Mouse (Mus musculus): Measurements from ENCODE around the gene Adcy10. TPM values are rescaled to one million over a fixed set of nuclear protein-coding genes. Genes with fewer than 3 reads are reported as not detected.
A peak's percentile ranks its signal among the peaks of the same experiment; 100 is the strongest.

Adcy10 gene
- total and polyA plus RNA-seq, 2 experiments from 2014 or later = 0.64 TPM; not detected in 1

- Histone ChIP-seq H3K27me3 (ENCODE audit: insufficient read depth, low read length) (no peaks in the 10 kb centered on the region), H3K4me2 (ENCODE audit: low read depth, low read length, poor library complexity, severe bottlenecking) (no peak overlapping the region), H3K9ac (replicated peaks; ENCODE audit: low read length, poor library complexity, severe bottlenecking) (0 out of 2 replicates have a peak overlapping the region, but pooled peaks have one; percentile 8), H3K9me3 (ENCODE audit: low read length) (no peaks in the 10 kb centered on the region), H3K27ac (ENCODE audit: low read depth, low read length) (peak overlapping the region; percentile 65), H3K36me3 (ENCODE audit: insufficient read depth, low read length) (peaks cover 4% of the 10 kb centered on the region), H3K4me1 (ENCODE audit: insufficient read depth, low read length) (peaks cover 10% of the 10 kb centered on the region), H3K4me3 (ENCODE audit: low read depth, low read length) (no peak overlapping the region)
- DNase-seq (ENCODE audit: low spot score) (peak; percentile 35), ATAC-seq (ENCODE audit: low FRiP score) (peak; percentile 52; the same call in 1 of the 2 replicates)
- no peak for TF ChIP-seq CTCF (IDR thresholded peaks at IDR 0.05)
- WGBS = 14% methylated on average over 9 of the region's 9 CpGs
These were observed 125.5 kb downstream of the Adcy10 start for GRCm38 (mm10) chr1:165610321-165610999.

- Histone ChIP-seq H3K27me3 (ENCODE audit: insufficient read depth, low read length) (no peaks in the 10 kb centered on the region), H3K4me2 (ENCODE audit: low read depth, low read length, poor library complexity, severe bottlenecking) (no peak overlapping the region), H3K4me1 (ENCODE audit: insufficient read depth, low read length) (peaks cover 10% of the 10 kb centered on the region), H3K4me3 (ENCODE audit: low read depth, low read length) (no peak overlapping the region), H3K9ac (replicated peaks; ENCODE audit: low read length, poor library complexity, severe bottlenecking) (no peak overlapping the region), H3K36me3 (ENCODE audit: insufficient read depth, low read length) (no peaks in the 10 kb centered on the region; the same call in none of the 2 replicates), H3K27ac (ENCODE audit: low read depth, low read length) (no peak overlapping the region), H3K9me3 (ENCODE audit: low read length) (no peaks in the 10 kb centered on the region)
- TF ChIP-seq CTCF (IDR thresholded peaks at IDR 0.05) = no peak
- DNase-seq (ENCODE audit: low spot score) (no peak), ATAC-seq (ENCODE audit: low FRiP score) (no peak)
- WGBS = 66% methylated on average over 5 of the region's 5 CpGs
These were observed 127.7 kb downstream of the Adcy10 start for GRCm38 (mm10) chr1:165612714-165613113.

- no peak overlapping the region for H3K27ac ChIP-seq (ENCODE audit: low read depth, low read length)
- H3K4me3 ChIP-seq (ENCODE audit: low read depth, low read length) = no peak overlapping the region
- 89% methylated on average over 4 of the region's 4 CpGs for WGBS
- H3K4me2 ChIP-seq (ENCODE audit: low read depth, low read length, poor library complexity, severe bottlenecking) = no peak overlapping the region
- no peak overlapping the region for H3K9ac ChIP-seq (replicated peaks; ENCODE audit: low read length, poor library complexity, severe bottlenecking)
- no peak for ATAC-seq (ENCODE audit: low FRiP score)
- TF ChIP-seq CTCF (IDR thresholded peaks at IDR 0.05) = no peak
- DNase-seq (ENCODE audit: low spot score) = no peak
- H3K4me1 ChIP-seq (ENCODE audit: insufficient read depth, low read length) = peaks cover 10% of the 10 kb centered on the region
- no peaks in the 10 kb centered on the region for H3K9me3 ChIP-seq (ENCODE audit: low read length)
- no peaks in the 10 kb centered on the region for H3K27me3 ChIP-seq (ENCODE audit: insufficient read depth, low read length)
- no peaks in the 10 kb centered on the region; the same call in 1 of the 2 replicates for H3K36me3 ChIP-seq (ENCODE audit: insufficient read depth, low read length)
These were observed 128.9 kb downstream of the Adcy10 start for GRCm38 (mm10) chr1:165613926-165614325.

GRCm38 (mm10) chr1:165614793-165615192 is 129.8 kb downstream of the Adcy10 start:
- no peak overlapping the region for H3K9ac ChIP-seq (replicated peaks; ENCODE audit: low read length, poor library complexity, severe bottlenecking)
- no peak for TF ChIP-seq CTCF (IDR thresholded peaks at IDR 0.05)
- WGBS = 96% methylated on average over 3 of the region's 3 CpGs

GRCm38 (mm10) chr1:165616652-165617051 is 131.7 kb downstream of the Adcy10 start:
- no peak for DNase-seq (ENCODE audit: low spot score)
- WGBS = 46% methylated on average over 7 of the region's 7 CpGs
- ATAC-seq (ENCODE audit: low FRiP score) = no peak
- TF ChIP-seq CTCF (IDR thresholded peaks at IDR 0.05) = no peak
- no peak overlapping the region for H3K4me2 ChIP-seq (ENCODE audit: low read depth, low read length, poor library complexity, severe bottlenecking)
- H3K36me3 ChIP-seq (ENCODE audit: insufficient read depth, low read length) = no peaks in the 10 kb centered on the region; the same call in 1 of the 2 replicates
- H3K9me3 ChIP-seq (ENCODE audit: low read length) = no peaks in the 10 kb centered on the region
- peak overlapping the region; percentile 47 for H3K27ac ChIP-seq (ENCODE audit: low read depth, low read length)
- H3K27me3 ChIP-seq (ENCODE audit: insufficient read depth, low read length) = no peaks in the 10 kb centered on the region
- no peak overlapping the region for H3K4me3 ChIP-seq (ENCODE audit: low read depth, low read length)
- no peaks in the 10 kb centered on the region; the same call in none of the 2 replicates for H3K4me1 ChIP-seq (ENCODE audit: insufficient read depth, low read length)
- H3K9ac ChIP-seq (replicated peaks; ENCODE audit: low read length, poor library complexity, severe bottlenecking) = no peak overlapping the region

More at GRCm38 (mm10) chr1:165614793-165615192, 129.8 kb downstream of the Adcy10 start:
- no peak overlapping the region for H3K4me2 ChIP-seq (ENCODE audit: low read depth, low read length, poor library complexity, severe bottlenecking)
- no peak overlapping the region for H3K4me3 ChIP-seq (ENCODE audit: low read depth, low read length)
- no peaks in the 10 kb centered on the region; the same call in 1 of the 2 replicates for H3K36me3 ChIP-seq (ENCODE audit: insufficient read depth, low read length)
- H3K4me1 ChIP-seq (ENCODE audit: insufficient read depth, low read length) = peaks cover 10% of the 10 kb centered on the region
- ATAC-seq (ENCODE audit: low FRiP score) = no peak
- no peak for DNase-seq (ENCODE audit: low spot score)
- no peak overlapping the region for H3K27ac ChIP-seq (ENCODE audit: low read depth, low read length)
- no peaks in the 10 kb centered on the region for H3K9me3 ChIP-seq (ENCODE audit: low read length)
- no peaks in the 10 kb centered on the region for H3K27me3 ChIP-seq (ENCODE audit: insufficient read depth, low read length)

GRCm38 (mm10) chr1:165617166-165617891 is 132.3 kb downstream of the Adcy10 start:
- no peak for TF ChIP-seq CTCF (IDR thresholded peaks at IDR 0.05)
- no peak overlapping the region for H3K4me3 ChIP-seq (ENCODE audit: low read depth, low read length)
- WGBS = 14% methylated on average over 15 of the region's 15 CpGs
- H3K4me1 ChIP-seq (ENCODE audit: insufficient read depth, low read length) = no peaks in the 10 kb centered on the region; the same call in none of the 2 replicates
- H3K9me3 ChIP-seq (ENCODE audit: low read length) = no peaks in the 10 kb centered on the region
- peak overlapping the region; percentile 47 for H3K27ac ChIP-seq (ENCODE audit: low read depth, low read length)
- peak overlapping the region; percentile 5; the same call in 1 of the 2 replicates for H3K4me2 ChIP-seq (ENCODE audit: low read depth, low read length, poor library complexity, severe bottlenecking)
- no peaks in the 10 kb centered on the region for H3K27me3 ChIP-seq (ENCODE audit: insufficient read depth, low read length)
- no peak overlapping the region for H3K9ac ChIP-seq (replicated peaks; ENCODE audit: low read length, poor library complexity, severe bottlenecking)
- ATAC-seq (ENCODE audit: low FRiP score) = no peak; the same call in 1 of the 2 replicates
- no peak for DNase-seq (ENCODE audit: low spot score)
- no peaks in the 10 kb centered on the region; the same call in 1 of the 2 replicates for H3K36me3 ChIP-seq (ENCODE audit: insufficient read depth, low read length)
